Mouse (Mus musculus) CH12.LX (cell line): Measurements from ENCODE around the gene Tinagl1. TPM values are rescaled to one million over a fixed set of nuclear protein-coding genes. Genes with fewer than 3 reads are reported as not detected.

ENCODE experiments used
- DNase-seq: peaks from one replicate; pipeline ENCODE4 v3.0.0-alpha.2; 2013; ENCODE audit errors: extremely low read depth
- H3K27ac ChIP-seq: 2 replicates; pipeline ENCODE4 v1.5.1; 2012; ENCODE audit warnings: low read depth, mild to moderate bottlenecking, control low read depth, moderate library complexity; ENCODE audit not compliant: insufficient read depth
- H3K27me3 ChIP-seq: replicated peaks from 2 replicates; pipeline ENCODE3; 2012; ENCODE audit warnings: inconsistent platforms
- H3K36me3 ChIP-seq, 2 experiments: replicated peaks in 1 of 2; 2 replicates each; pipeline versions ENCODE3 to v1.6.1; 2012; ENCODE audit warnings: inconsistent platforms in 1 of 2, low read length in 1 of 2, mild to moderate bottlenecking in 1 of 2, mixed read lengths in 1 of 2, moderate library complexity in 1 of 2; ENCODE audit not compliant: control insufficient read depth in 1 of 2, insufficient read depth in 1 of 2
- H3K4me1 ChIP-seq, 2 experiments: 2 replicates each; pipeline ENCODE4 v1.6.1; 2012; ENCODE audit warnings: inconsistent platforms in 1 of 2, moderate library complexity in 1 of 2; ENCODE audit not compliant: insufficient read depth in 2 of 2, control insufficient read depth in 1 of 2
- H3K4me2 ChIP-seq: 2 replicates; pipeline ENCODE4 v1.6.1; 2012; ENCODE audit warnings: low read depth, mild to moderate bottlenecking, control low read depth; ENCODE audit not compliant: poor library complexity, insufficient read depth, severe bottlenecking
- H3K4me3 ChIP-seq, 3 experiments: fragments of 150-350 bp in 1 of 3; sonication (generic) in 1 of 3; replicated peaks in 1 of 3; 2 replicates each; pipeline versions ENCODE3 to v1.5.1; 2011 to 2012; ENCODE audit warnings: low read depth in 2 of 3, low read length in 2 of 3, mild to moderate bottlenecking in 2 of 3, moderate library complexity in 2 of 3, control low read depth in 1 of 3, improper control_type of control experiment in 1 of 3, inconsistent platforms in 1 of 3, mixed read lengths in 1 of 3; ENCODE audit not compliant: poor library complexity in 1 of 3
- H3K79me2 ChIP-seq: replicated peaks from 2 replicates; pipeline ENCODE4 v1.6.1; 2012; ENCODE audit warnings: mild to moderate bottlenecking, moderate library complexity; ENCODE audit not compliant: control insufficient read depth, poor library complexity, insufficient read depth, severe bottlenecking; ENCODE audit errors: extremely low read depth
- H3K9ac ChIP-seq: 2 replicates; pipeline ENCODE4 v1.6.1; 2012; ENCODE audit warnings: low read depth, mild to moderate bottlenecking, control low read depth, moderate library complexity; ENCODE audit not compliant: insufficient read depth
- H3K9me3 ChIP-seq: replicated peaks from 2 replicates; pipeline ENCODE3; 2012; ENCODE audit warnings: low read length, inconsistent platforms, mixed read lengths
- BHLHE40 ChIP-seq: IDR thresholded peaks from 2 replicates; pipeline ENCODE4 v1.6.1; 2011; ENCODE audit warnings: mild to moderate bottlenecking, low read depth, low read length, improper control_type of control experiment
- ELF1 ChIP-seq: IDR thresholded peaks from 2 replicates; pipeline ENCODE4 v1.6.1; 2014; ENCODE audit warnings: low read depth, mild to moderate bottlenecking, inconsistent platforms, low read length, improper control_type of control experiment
- EP300 ChIP-seq: IDR thresholded peaks from 2 replicates; pipeline ENCODE4 v1.6.1; 2011; ENCODE audit warnings: low read length, improper control_type of control experiment
- ETS1 ChIP-seq: conservative IDR thresholded peaks from 2 replicates; pipeline ENCODE4 v1.6.1; 2012; ENCODE audit warnings: low read depth, mild to moderate bottlenecking, inconsistent platforms, low read length, improper control_type of control experiment, moderate library complexity
- GABPA ChIP-seq: IDR thresholded peaks from 2 replicates; pipeline ENCODE4 v1.6.1; 2012; ENCODE audit warnings: low read depth, low read length, improper control_type of control experiment, inconsistent platforms; ENCODE audit not compliant: insufficient replicate concordance
- HCFC1 ChIP-seq: IDR thresholded peaks from 2 replicates; pipeline ENCODE4 v1.6.1; 2012; ENCODE audit warnings: low read depth, mild to moderate bottlenecking, inconsistent platforms, low read length, improper control_type of control experiment
- JUN ChIP-seq: IDR thresholded peaks from 2 replicates; pipeline ENCODE4 v1.6.1; 2011; ENCODE audit warnings: low read depth, mild to moderate bottlenecking, low read length, improper control_type of control experiment, moderate library complexity; ENCODE audit not compliant: insufficient read depth
- KAT2A ChIP-seq: IDR thresholded peaks from 2 replicates; pipeline ENCODE4 v1.6.1; 2012; ENCODE audit warnings: low read length, improper control_type of control experiment, inconsistent platforms; ENCODE audit not compliant: insufficient replicate concordance
- MAFK ChIP-seq: IDR thresholded peaks from 2 replicates; pipeline ENCODE4 v1.6.1; 2011; ENCODE audit warnings: low read length, improper control_type of control experiment; ENCODE audit not compliant: insufficient replicate concordance
- MXI1 ChIP-seq: IDR thresholded peaks from 2 replicates; pipeline ENCODE4 v1.6.1; 2011; ENCODE audit warnings: mild to moderate bottlenecking, low read depth, low read length, improper control_type of control experiment
- MYC ChIP-seq: IDR thresholded peaks from 2 replicates; pipeline ENCODE4 v1.6.1; 2011; ENCODE audit warnings: low read depth, mild to moderate bottlenecking, improper control_type of control experiment, low read length
- NELFE ChIP-seq: IDR thresholded peaks from 2 replicates; pipeline ENCODE4 v1.6.1; 2011; ENCODE audit warnings: low read depth, low read length, improper control_type of control experiment
- NRF1 ChIP-seq: IDR thresholded peaks from 2 replicates; pipeline ENCODE4 v1.6.1; 2014; ENCODE audit warnings: low read depth, mild to moderate bottlenecking, inconsistent platforms, low read length, improper control_type of control experiment, moderate library complexity
- PAX5 ChIP-seq: IDR thresholded peaks from 2 replicates; pipeline ENCODE4 v1.6.1; 2012; ENCODE audit warnings: low read length, inconsistent platforms, mixed read lengths
- RAD21 ChIP-seq: IDR thresholded peaks from 2 replicates; pipeline ENCODE4 v1.6.1; 2011; ENCODE audit warnings: low read depth, mild to moderate bottlenecking, low read length, improper control_type of control experiment, moderate library complexity
- SIN3A ChIP-seq: IDR thresholded peaks from 2 replicates; pipeline ENCODE4 v1.6.1; 2012; ENCODE audit warnings: low read length, improper control_type of control experiment, inconsistent platforms
- TBP ChIP-seq: conservative IDR thresholded peaks from 2 replicates; pipeline ENCODE4 v1.6.1; 2011; ENCODE audit warnings: low read depth, low read length, improper control_type of control experiment
- TCF12 ChIP-seq: IDR thresholded peaks from 2 replicates; pipeline ENCODE4 v1.6.1; 2014; ENCODE audit warnings: low read depth, mild to moderate bottlenecking, inconsistent platforms, low read length, improper control_type of control experiment
- USF2 ChIP-seq: conservative IDR thresholded peaks from 2 replicates; pipeline ENCODE4 v1.6.1; 2011; ENCODE audit warnings: low read depth, low read length, improper control_type of control experiment
- ZKSCAN1 ChIP-seq: IDR thresholded peaks from 2 replicates; pipeline ENCODE4 v1.6.1; 2012; ENCODE audit warnings: low read depth, inconsistent platforms, low read length, improper control_type of control experiment, borderline replicate concordance
- ZMIZ1 ChIP-seq: IDR thresholded peaks from 2 replicates; pipeline ENCODE4 v1.6.1; 2012; ENCODE audit warnings: low read depth, mild to moderate bottlenecking, inconsistent platforms, low read length, improper control_type of control experiment
- ZNF384 ChIP-seq: IDR thresholded peaks from 2 replicates; pipeline ENCODE4 v1.6.1; 2012; ENCODE audit warnings: low read depth, low read length, improper control_type of control experiment, inconsistent platforms
- dilution Hi-C: fragments of 300-500 bp; cut with MboI; formaldehyde crosslinking; loops from 2 replicates; pipeline ENCODE4 v1.14.3; 2020; ENCODE audit warnings: low sequenced_read_pairs; ENCODE audit not compliant: extremely low pct_unique_long_range_greater_than_20kb, extremely low pct_ligation_motif_present
- in situ Hi-C: fragments of 300-500 bp; cut with MboI; formaldehyde crosslinking; loops from 3 replicates; pipeline ENCODE4 v1.14.3; 2019; ENCODE audit warnings: low sequenced_read_pairs, low pct_ligation_motif_present, low pct_unique_long_range_greater_than_20kb, mixed read lengths
- polyA plus RNA-seq: library from polyadenylated mRNA; unstranded; fragments of >175 nt; gene quantifications from 2 replicates; pipeline ENCODE4 v1.2.1, GENCODE M21; 2012; ENCODE audit warnings: low read depth; ENCODE audit not compliant: insufficient read length
- total RNA-seq, 2 experiments: library from RNA; depleted of rRNA; stranded (reverse); fragments of 300-350 nt in 1 of 2; fragments of >200 nt in 1 of 2; gene quantifications; 2 replicates each; pipeline ENCODE4 v1.2.3; 2012 to 2014

Tinagl1 gene
- total and polyA plus RNA-seq, 3 experiments: not detected

GRCm38 (mm10) chr4:130166061-130166460 lies 8.9 kb downstream of the Tinagl1 start:
- H3K9ac ChIP-seq: no peak overlapping the region
- peaks cover 6 to 8% of the 10 kb centered on the region in 2 experiments for H3K4me1 ChIP-seq
- no peak for DNase-seq
- no peak overlapping the region for H3K4me3 ChIP-seq
- peaks cover 92% of the 10 kb centered on the region for H3K27me3 ChIP-seq
- in situ Hi-C loops (no loop called here), dilution Hi-C loops (no loop called here)
- TF ChIP-seq KAT2A (no peak), TBP (no peak), ZMIZ1 (no peak), PAX5 (no peak), ETS1 (no peak), HCFC1 (no peak), NRF1 (no peak), BHLHE40 (no peak), SIN3A (no peak), ELF1 (no peak)
- no peak overlapping the region for H3K27ac ChIP-seq
- no peaks in the 10 kb centered on the region for H3K9me3 ChIP-seq
- no peak overlapping the region for H3K4me2 ChIP-seq
- no peaks in the 10 kb centered on the region for H3K36me3 ChIP-seq
- H3K79me2 ChIP-seq: no peaks in the 10 kb centered on the region

- Histone ChIP-seq H3K4me3 (no peak overlapping the region), H3K9me3 (no peaks in the 10 kb centered on the region), H3K27me3 (peaks cover 92% of the 10 kb centered on the region), H3K27ac (no peak overlapping the region), H3K4me1 (peaks cover 6 to 8% of the 10 kb centered on the region in 2 experiments), H3K9ac (no peak overlapping the region), H3K36me3 (no peaks in the 10 kb centered on the region), H3K4me2 (no peak overlapping the region), H3K79me2 (no peaks in the 10 kb centered on the region)
- TF ChIP-seq MYC: no peak
- no peak for TF ChIP-seq HCFC1
- TF ChIP-seq GABPA: no peak
- no peak for TF ChIP-seq MAFK
- TF ChIP-seq ELF1: no peak
- dilution Hi-C loops (no loop called here), in situ Hi-C loops (no loop called here)
- no peak for DNase-seq
Observed at GRCm38 (mm10) chr4:130164121-130164520, 10.8 kb downstream of the Tinagl1 start.

GRCm38 (mm10) chr4:130163391-130163861 lies 11.5 kb downstream of the Tinagl1 start:
- dilution Hi-C loops: no loop called here
- no peaks in the 10 kb centered on the region for H3K36me3 ChIP-seq
- no peak overlapping the region for H3K9ac ChIP-seq
- no peak for DNase-seq
- no peak overlapping the region for H3K4me3 ChIP-seq
- peaks cover 4 to 5% of the 10 kb centered on the region in 2 experiments for H3K4me1 ChIP-seq
- no peaks in the 10 kb centered on the region for H3K9me3 ChIP-seq
- in situ Hi-C loops: no loop called here
- no peaks in the 10 kb centered on the region for H3K79me2 ChIP-seq
- no peak overlapping the region for H3K27ac ChIP-seq
- H3K27me3 ChIP-seq: peaks cover 90% of the 10 kb centered on the region
- H3K4me2 ChIP-seq: no peak overlapping the region
- TF ChIP-seq ETS1: no peak
- TF ChIP-seq ZNF384: no peak
- TF ChIP-seq PAX5: no peak
- no peak for TF ChIP-seq RAD21
- TF ChIP-seq SIN3A: no peak
- no peak for TF ChIP-seq TCF12
- no peak for TF ChIP-seq USF2
- no peak for TF ChIP-seq NELFE
- no peak for TF ChIP-seq JUN
- TF ChIP-seq EP300: no peak
- no peak for TF ChIP-seq MXI1
- TF ChIP-seq HCFC1: no peak
- TF ChIP-seq ZKSCAN1: no peak
- TF ChIP-seq ELF1: no peak
- TF ChIP-seq, all 38 proteins: peak for 0
